Comparison of ENCODE assay signal across 12 mouse cellular contexts in the genomic region with DNA sequence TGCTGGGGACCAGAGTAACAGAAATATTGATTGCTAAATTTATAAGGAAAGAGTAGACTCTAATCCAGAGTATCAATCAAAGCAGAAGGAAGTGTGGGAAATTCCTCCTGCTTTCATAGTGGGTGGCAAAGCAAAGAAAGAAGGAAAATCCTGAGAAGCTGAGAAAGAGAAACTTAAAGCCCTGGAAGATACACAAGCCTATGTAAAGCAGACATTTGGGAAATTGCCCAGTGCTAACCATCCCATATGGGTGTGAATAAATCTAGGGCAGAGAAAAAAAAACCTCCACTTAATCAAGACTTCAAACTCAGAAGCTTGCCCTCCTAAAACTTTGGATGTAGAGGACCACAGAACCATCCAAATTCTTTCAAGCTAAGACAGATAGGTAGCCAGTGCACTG.
"Had no signal": no experiment of that assay in that cellular context is flagged by ENCODE, and none has a peak within 500 bp of the region (broad histone marks: within the 10 kb centered on the region; RNA-seq: fewer than 3 reads in every experiment).

No protein-coding gene starts in this region.

- DNase-seq: lung, adult 18-20 months; lung, embryonic 14.5 days; lung, postnatal 10 days; lung, postnatal 4 days; midbrain, embryonic 14.5 days; retina, postnatal 1 day; right cerebral cortex, postnatal 25 days; spleen, adult 18-20 months; thymus, adult 2 months; thymus, postnatal 25 days; thymus, postnatal 4 days had no signal

- ATAC-seq: midbrain, embryonic 16.5 days had no signal
